Comparison of ENCODE assay signal across 9 mouse cellular contexts in the genomic region with DNA sequence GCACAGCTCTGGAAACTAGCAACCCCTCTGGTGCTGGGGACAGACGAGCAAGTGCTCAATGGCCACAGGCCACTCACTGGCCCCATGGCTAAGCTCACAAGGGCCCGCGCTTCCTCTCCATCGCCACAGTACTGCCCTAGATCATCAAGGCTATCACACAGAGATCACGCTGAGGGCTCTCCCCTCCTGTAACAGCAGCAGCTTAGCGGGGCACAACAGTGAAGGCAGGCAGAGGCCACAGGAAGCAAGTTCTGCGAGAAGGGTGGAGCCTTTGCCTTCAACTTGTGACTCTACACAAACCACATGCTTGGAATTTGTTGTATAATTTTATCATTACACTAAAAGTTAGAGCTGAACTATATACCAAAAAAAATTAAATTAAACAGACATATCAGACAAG. TPM values are rescaled to one million over a fixed set of nuclear protein-coding genes. Genes with fewer than 3 reads are reported as not detected.
DNase-seq lines count a peak whose midpoint lies in the region; ATAC-seq and TF ChIP-seq lines count a peak whose summit lies in the region.
"Had no signal": no experiment of that assay in that cellular context is flagged by ENCODE, and none has a peak within 500 bp of the region (broad histone marks: within the 10 kb centered on the region; RNA-seq: fewer than 3 reads in every experiment).

No protein-coding gene starts in this region.

- intact Hi-C loops in heart, postnatal 10 days (cut with DNase I): no loop called here

- TF ChIP-seq CTCF in heart, postnatal 0 days (IDR thresholded peaks at IDR 0.05; ENCODE audit: low read depth): no peak
- no peak for TF ChIP-seq CTCF in thymus, adult 2 months (IDR thresholded peaks at IDR 0.05; ENCODE audit: borderline replicate concordance, control insufficient read depth, extremely low read depth, insufficient read depth, low read length, poor library complexity)

- TF ChIP-seq EP300 in heart, postnatal 0 days (IDR thresholded peaks at IDR 0.05; ENCODE audit: low read depth): no peak

- ATAC-seq in heart, postnatal 0 days (ENCODE audit: insufficient read depth, low read depth): no peak
- ATAC-seq in limb, embryonic 14.5 days (ENCODE audit: low FRiP score, low read depth): no peak
- ATAC-seq: intestine, embryonic 15.5 days had no signal

- no peak overlapping the region for H3K9ac ChIP-seq in heart, postnatal 0 days (replicated peaks; ENCODE audit: low read depth, low read length)
- no peak overlapping the region for H3K9ac ChIP-seq in limb, embryonic 14.5 days (ENCODE audit: low read depth, low read length, severe bottlenecking)
- H3K9ac ChIP-seq: intestine, embryonic 15.5 days had no signal

- no peak for TF ChIP-seq POLR2A in thymus, adult 2 months (IDR thresholded peaks at IDR 0.05; ENCODE audit: control insufficient read depth, extremely low read depth, insufficient read depth, low read length, poor library complexity)
- no peak for TF ChIP-seq POLR2A in limb, embryonic 14.5 days (IDR thresholded peaks at IDR 0.05; ENCODE audit: borderline replicate concordance, extremely low read depth, insufficient read depth, insufficient read length)

- no peak overlapping the region for H3K4me2 ChIP-seq in heart, postnatal 0 days (ENCODE audit: low read depth, low read length)
- no peak overlapping the region for H3K4me2 ChIP-seq in limb, embryonic 14.5 days (replicated peaks; ENCODE audit: low read depth, low read length, severe bottlenecking)
- H3K4me2 ChIP-seq: intestine, embryonic 15.5 days had no signal

- peak overlapping the region; percentile 48; the same call in 1 of the 2 replicates for H3K27ac ChIP-seq in heart, postnatal 0 days (ENCODE audit: low read depth)
- H3K27ac ChIP-seq in thymus, adult 2 months (ENCODE audit: control insufficient read depth, insufficient read depth, low read length): no peak overlapping the region
- peak overlapping the region; percentile 52; the same call in 1 of the 2 replicates for H3K27ac ChIP-seq in limb, embryonic 14.5 days (replicated peaks; ENCODE audit: low read depth, low read length)
- H3K27ac ChIP-seq: intestine, embryonic 15.5 days had no signal

- 56% methylated on average over 7 of the region's 7 CpGs for WGBS in heart, postnatal 0 days
- WGBS in thymus, adult 2 months: 14% methylated on average over 7 of the region's 7 CpGs
- 55% methylated on average over 7 of the region's 7 CpGs for WGBS in limb, embryonic 14.5 days

- no peak for DNase-seq in heart, postnatal 0 days (ENCODE audit: low spot score)
- no peak for DNase-seq in heart, postnatal 10 days
- DNase-seq in thymus, postnatal 4 days: peak; percentile 54
- no peak for DNase-seq in thymus, adult 2 months
- DNase-seq in limb, embryonic 14.5 days (ENCODE audit: low spot score): no peak
- no peak for DNase-seq in cerebellum, postnatal 25 days
- DNase-seq in retina, embryonic 14.5 days (ENCODE audit: low spot score): no peak
- no peak for DNase-seq in neural tube, embryonic 10.5 days (ENCODE audit: extremely low spot score, low spot score)

- H3K4me1 ChIP-seq in heart, postnatal 0 days (ENCODE audit: control insufficient read depth, insufficient read depth): peaks cover 27% of the 10 kb centered on the region
- peaks cover 19% of the 10 kb centered on the region for H3K4me1 ChIP-seq in thymus, adult 2 months (replicated peaks; ENCODE audit: control insufficient read depth, insufficient read depth, low read length)
- H3K4me1 ChIP-seq in limb, embryonic 14.5 days (ENCODE audit: control insufficient read depth, insufficient read depth, low read length): peaks cover 23% of the 10 kb centered on the region

- no peaks in the 10 kb centered on the region for H3K27me3 ChIP-seq in heart, postnatal 0 days (ENCODE audit: control insufficient read depth, insufficient read depth, low read length)
- H3K27me3 ChIP-seq in thymus, adult 2 months (ENCODE audit: control insufficient read depth, insufficient read depth, low read length): no peaks in the 10 kb centered on the region
- no peaks in the 10 kb centered on the region for H3K27me3 ChIP-seq in limb, embryonic 14.5 days (ENCODE audit: control insufficient read depth, insufficient read depth, low read length)
- H3K27me3 ChIP-seq: intestine, embryonic 15.5 days had no signal

- no peak overlapping the region for H3K4me3 ChIP-seq in heart, postnatal 0 days (ENCODE audit: low read depth, low read length)
- no peak overlapping the region for H3K4me3 ChIP-seq in thymus, adult 2 months (ENCODE audit: control insufficient read depth, insufficient read depth, low read length)
- H3K4me3 ChIP-seq in limb, embryonic 14.5 days (replicated peaks; ENCODE audit: low read length): no peak overlapping the region
- H3K4me3 ChIP-seq: intestine, embryonic 15.5 days had no signal

- H3K9me3 ChIP-seq in heart, postnatal 0 days (replicated peaks; ENCODE audit: control insufficient read depth, low read length): no peaks in the 10 kb centered on the region
- no peaks in the 10 kb centered on the region for H3K9me3 ChIP-seq in limb, embryonic 14.5 days (ENCODE audit: control insufficient read depth, low read length)
- H3K9me3 ChIP-seq: intestine, embryonic 15.5 days had no signal

- H3K36me3 ChIP-seq in heart, postnatal 0 days (replicated peaks; ENCODE audit: control insufficient read depth, insufficient read depth, low read length): no peaks in the 10 kb centered on the region
- no peaks in the 10 kb centered on the region for H3K36me3 ChIP-seq in thymus, adult 2 months (ENCODE audit: control insufficient read depth, insufficient read depth, low read length)
- no peaks in the 10 kb centered on the region for H3K36me3 ChIP-seq in limb, embryonic 14.5 days (ENCODE audit: control insufficient read depth, insufficient read depth, low read length)
- H3K36me3 ChIP-seq: intestine, embryonic 15.5 days had no signal

RNA-seq across cellular contexts. Expression of a gene that starts 46.0 kb away (rescaled TPM):
- 13.4 and 16.2 TPM in 2 replicates for total RNA-seq in heart, postnatal 0 days (2014; rRNA removed; ENCODE audit: low replicate concordance)
- 5.2 and 5.9 TPM in 2 replicates for polyA plus RNA-seq in heart, postnatal 0 days (2015; fragmentation: Nextera tagmentation; extraction: Ambion mirVana)
- 10 to 100 TPM; 15.8 to 17.6 TPM for total RNA-seq in heart, postnatal 10 days (2021)
- polyA plus RNA-seq in thymus, adult 2 months (2012; rRNA removed): 13.2 and 15.4 TPM in 2 replicates
- polyA plus RNA-seq in limb, embryonic 14.5 days (2012; rRNA removed): 20.0 and 31.3 TPM in 2 replicates
- polyA plus RNA-seq in limb, embryonic 14.5 days (2014; fragmentation: Nextera tagmentation; extraction: Ambion mirVana): 23.8 and 24.5 TPM in 2 replicates
